ENCODE assay signal across 14 mouse cellular contexts in the genomic region with DNA sequence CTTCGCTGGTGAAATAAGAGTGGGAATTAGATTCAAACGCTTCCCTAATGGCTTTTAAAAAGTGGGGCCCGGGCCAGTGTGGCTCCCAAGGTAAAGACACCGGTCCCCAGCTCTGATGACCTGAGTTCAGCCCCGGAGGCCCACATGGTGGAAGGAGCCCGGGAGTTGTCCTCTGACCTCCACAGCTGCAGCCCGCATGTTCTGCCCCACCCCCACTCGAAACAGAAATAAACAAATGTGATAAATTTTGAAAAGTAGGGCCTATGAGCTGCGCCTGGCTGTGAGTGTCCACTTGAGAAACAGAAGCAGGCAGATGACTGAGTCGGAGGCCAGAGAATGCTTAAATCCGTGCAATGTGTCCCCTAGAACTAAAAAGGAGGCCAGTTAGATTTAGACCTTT.
"Had no signal": no experiment of that assay in that cellular context is flagged by ENCODE, and none has a peak within 500 bp of the region (broad histone marks: within the 10 kb centered on the region; RNA-seq: fewer than 3 reads in every experiment).

No protein-coding gene starts in this region.

- H3K9ac ChIP-seq: limb, embryonic 15.5 days; liver, embryonic 12.5 days; neural tube, embryonic 12.5 days had no signal

- H3K4me2 ChIP-seq: limb, embryonic 15.5 days; liver, embryonic 12.5 days; neural tube, embryonic 12.5 days had no signal

- H3K27ac ChIP-seq: kidney, postnatal 0 days; layer of hippocampus, adult 2 months; limb, embryonic 15.5 days; midbrain, embryonic 10.5 days; neural tube, embryonic 12.5 days had no signal

- H3K27me3 ChIP-seq: limb, embryonic 15.5 days; liver, embryonic 12.5 days; neural tube, embryonic 12.5 days had no signal

- H3K9me3 ChIP-seq: limb, embryonic 15.5 days; liver, embryonic 12.5 days; midbrain, embryonic 10.5 days; neural tube, embryonic 12.5 days had no signal

- DNase-seq: kidney, adult 8-10 months; kidney, postnatal 4 days; midbrain, embryonic 14.5 days; right cerebral cortex, postnatal 14 days; thymus, adult 18-20 months; thymus, postnatal 14 days had no signal

- ATAC-seq: intestine, postnatal 0 days; liver, embryonic 12.5 days had no signal

- H3K4me3 ChIP-seq: layer of hippocampus, adult 2 months; limb, embryonic 15.5 days; liver, embryonic 12.5 days; midbrain, embryonic 10.5 days; myocyte; neural tube, embryonic 12.5 days had no signal
